In genomic region chr15:94628463-94628829, GRCm38 (mm10) we compare ENCODE assay signal across 8 mouse cellular contexts. TPM values are rescaled to one million over a fixed set of nuclear protein-coding genes. Genes with fewer than 3 reads are reported as not detected.
DNase-seq lines count a peak whose midpoint lies in the region; ATAC-seq and TF ChIP-seq lines count a peak whose summit lies in the region.

No protein-coding gene starts in this region.

- no peak for TF ChIP-seq CTCF in lung, embryonic 14.5 days (IDR thresholded peaks at IDR 0.05; ENCODE audit: low read depth)
- no peak for TF ChIP-seq CTCF in small intestine, adult 2 months (IDR thresholded peaks at IDR 0.05; ENCODE audit: extremely low read depth, insufficient read length, insufficient replicate concordance, low read depth, low read length)

- no peak for TF ChIP-seq POLR2A in limb, embryonic 14.5 days (IDR thresholded peaks at IDR 0.05; ENCODE audit: borderline replicate concordance, extremely low read depth, insufficient read depth, insufficient read length)
- TF ChIP-seq POLR2A in small intestine, adult 2 months (IDR thresholded peaks at IDR 0.05; ENCODE audit: low read depth, low read length): no peak

- no peaks in the 10 kb centered on the region for H3K9me3 ChIP-seq in lung, embryonic 14.5 days (ENCODE audit: low read depth, low read length)
- no peaks in the 10 kb centered on the region for H3K9me3 ChIP-seq in forebrain, embryonic 13.5 days (replicated peaks)
- no peaks in the 10 kb centered on the region for H3K9me3 ChIP-seq in limb, embryonic 14.5 days (ENCODE audit: control insufficient read depth, low read length)

- peak overlapping the region; percentile 99 for H3K4me2 ChIP-seq in lung, embryonic 14.5 days
- H3K4me2 ChIP-seq in forebrain, embryonic 13.5 days: peak overlapping the region; percentile 100
- H3K4me2 ChIP-seq in limb, embryonic 14.5 days (replicated peaks; ENCODE audit: low read depth, low read length, severe bottlenecking): peak overlapping the region; percentile 98

- peak overlapping the region; percentile 59; the same call in 1 of the 2 replicates for H3K9ac ChIP-seq in lung, embryonic 14.5 days
- H3K9ac ChIP-seq in forebrain, embryonic 13.5 days: peak overlapping the region; percentile 83; the same call in 1 of the 2 replicates
- H3K9ac ChIP-seq in limb, embryonic 14.5 days (ENCODE audit: low read depth, low read length, severe bottlenecking): peak overlapping the region; percentile 78

- ATAC-seq in lung, embryonic 14.5 days (ENCODE audit: insufficient read depth): no peak
- 0 out of 2 replicates have a peak, but pooled peaks have one; percentile 13 for ATAC-seq in forebrain, embryonic 13.5 days
- ATAC-seq in limb, embryonic 14.5 days (ENCODE audit: low FRiP score, low read depth): no peak

- no peaks in the 10 kb centered on the region for H3K4me1 ChIP-seq in lung, embryonic 14.5 days (ENCODE audit: insufficient read depth)
- H3K4me1 ChIP-seq in forebrain, embryonic 13.5 days: peaks cover 4% of the 10 kb centered on the region; the same call in 1 of the 2 replicates
- H3K4me1 ChIP-seq in limb, embryonic 14.5 days (ENCODE audit: control insufficient read depth, insufficient read depth, low read length): no peaks in the 10 kb centered on the region
- H3K4me1 ChIP-seq in small intestine, adult 2 months (ENCODE audit: control insufficient read depth, insufficient read depth, insufficient read length, low read length): peaks cover 5% of the 10 kb centered on the region

- 50% methylated on average over 2 of the region's 2 CpGs for WGBS in lung, embryonic 14.5 days
- WGBS in forebrain, embryonic 13.5 days: 50% methylated on average over 2 of the region's 2 CpGs
- WGBS in limb, embryonic 14.5 days: 45% methylated on average over 2 of the region's 2 CpGs
- 46% methylated on average over 2 of the region's 2 CpGs for WGBS in small intestine, adult 2 months

- DNase-seq in lung, embryonic 14.5 days: no peak
- DNase-seq in lung, postnatal 36 days: no peak
- no peak for DNase-seq in limb, embryonic 14.5 days (ENCODE audit: low spot score)
- DNase-seq in right cerebral cortex, postnatal 36 days (ENCODE audit: low spot score in 2 of 2): no peak
- DNase-seq in thymus, postnatal 25 days: no peak
- DNase-seq in embryo, embryonic 10 days (ENCODE audit: low spot score): no peak

- H3K27ac ChIP-seq in lung, embryonic 14.5 days (ENCODE audit: low read depth): no peak overlapping the region
- no peak overlapping the region for H3K27ac ChIP-seq in forebrain, embryonic 13.5 days
- H3K27ac ChIP-seq in limb, embryonic 14.5 days (replicated peaks; ENCODE audit: low read depth, low read length): no peak overlapping the region
- no peak overlapping the region for H3K27ac ChIP-seq in small intestine, adult 2 months (ENCODE audit: insufficient read depth, low read depth, low read length)

- peaks cover 25% of the 10 kb centered on the region for H3K27me3 ChIP-seq in lung, embryonic 14.5 days (ENCODE audit: insufficient read depth, low read length)
- H3K27me3 ChIP-seq in forebrain, embryonic 13.5 days: peaks cover 24% of the 10 kb centered on the region
- H3K27me3 ChIP-seq in limb, embryonic 14.5 days (ENCODE audit: control insufficient read depth, insufficient read depth, low read length): peaks cover 6% of the 10 kb centered on the region
- no peaks in the 10 kb centered on the region for H3K27me3 ChIP-seq in small intestine, adult 2 months (ENCODE audit: control insufficient read depth, insufficient read depth, low read length)

- H3K4me3 ChIP-seq in lung, embryonic 14.5 days (ENCODE audit: low read depth, low read length): peak overlapping the region; percentile 56
- peak overlapping the region; percentile 63 for H3K4me3 ChIP-seq in forebrain, embryonic 13.5 days
- H3K4me3 ChIP-seq in limb, embryonic 14.5 days (replicated peaks; ENCODE audit: low read length): peak overlapping the region; percentile 62
- H3K4me3 ChIP-seq in small intestine, adult 2 months (ENCODE audit: low read depth, low read length): peak overlapping the region; percentile 69

- H3K36me3 ChIP-seq in lung, embryonic 14.5 days (ENCODE audit: insufficient read depth): no peaks in the 10 kb centered on the region
- H3K36me3 ChIP-seq in forebrain, embryonic 13.5 days (ENCODE audit: poor library complexity, severe bottlenecking): no peaks in the 10 kb centered on the region
- no peaks in the 10 kb centered on the region for H3K36me3 ChIP-seq in limb, embryonic 14.5 days (ENCODE audit: control insufficient read depth, insufficient read depth, low read length)
- no peaks in the 10 kb centered on the region for H3K36me3 ChIP-seq in small intestine, adult 2 months (ENCODE audit: control insufficient read depth, insufficient read depth, low read length)

RNA-seq across cellular contexts. Expression of gene Tmem117, which starts 0.6 kb away (rescaled TPM):
- polyA plus RNA-seq in lung, embryonic 14.5 days (2014; fragmentation: Nextera tagmentation; extraction: Ambion mirVana): 2.8 and 3.0 TPM in 2 replicates
- polyA plus RNA-seq in forebrain, embryonic 13.5 days (2015; fragmentation: Nextera tagmentation; extraction: Ambion mirVana): 1.2 and 1.7 TPM in 2 replicates
- 1.7 and 1.9 TPM in 2 replicates for polyA plus RNA-seq in limb, embryonic 14.5 days (2012; rRNA removed)
- polyA plus RNA-seq in limb, embryonic 14.5 days (2014; fragmentation: Nextera tagmentation; extraction: Ambion mirVana): 5.5 and 5.9 TPM in 2 replicates
- polyA plus RNA-seq in small intestine, adult 2 months (2012; rRNA removed): 0.52 and 5.2 TPM in 2 replicates

RNA-seq across cellular contexts. Expression of gene Twf1, which starts 38.8 kb away (rescaled TPM):
- polyA plus RNA-seq in lung, embryonic 14.5 days (2014; fragmentation: Nextera tagmentation; extraction: Ambion mirVana): 81.7 and 82.1 TPM in 2 replicates
- polyA plus RNA-seq in forebrain, embryonic 13.5 days (2015; fragmentation: Nextera tagmentation; extraction: Ambion mirVana): 112 and 114 TPM in 2 replicates
- 37.7 and 40.2 TPM in 2 replicates for polyA plus RNA-seq in limb, embryonic 14.5 days (2012; rRNA removed)
- 78.1 and 79.3 TPM in 2 replicates for polyA plus RNA-seq in limb, embryonic 14.5 days (2014; fragmentation: Nextera tagmentation; extraction: Ambion mirVana)
- 21.3 and 42.5 TPM in 2 replicates for polyA plus RNA-seq in small intestine, adult 2 months (2012; rRNA removed)
